Mouse (Mus musculus): ENCODE data around the gene Cwc25. TPM values are rescaled to one million over a fixed set of nuclear protein-coding genes. Genes with fewer than 3 reads are reported as not detected.
"Not testable (repeated sequence)": the region's sequence is repeated elsewhere in the genome, so short reads cannot be mapped to it uniquely, and the experiment has no call there.

Gene Cwc25
- polyA plus RNA-seq, 1 experiment from 2014 or later = 11.9 TPM

DNA sequence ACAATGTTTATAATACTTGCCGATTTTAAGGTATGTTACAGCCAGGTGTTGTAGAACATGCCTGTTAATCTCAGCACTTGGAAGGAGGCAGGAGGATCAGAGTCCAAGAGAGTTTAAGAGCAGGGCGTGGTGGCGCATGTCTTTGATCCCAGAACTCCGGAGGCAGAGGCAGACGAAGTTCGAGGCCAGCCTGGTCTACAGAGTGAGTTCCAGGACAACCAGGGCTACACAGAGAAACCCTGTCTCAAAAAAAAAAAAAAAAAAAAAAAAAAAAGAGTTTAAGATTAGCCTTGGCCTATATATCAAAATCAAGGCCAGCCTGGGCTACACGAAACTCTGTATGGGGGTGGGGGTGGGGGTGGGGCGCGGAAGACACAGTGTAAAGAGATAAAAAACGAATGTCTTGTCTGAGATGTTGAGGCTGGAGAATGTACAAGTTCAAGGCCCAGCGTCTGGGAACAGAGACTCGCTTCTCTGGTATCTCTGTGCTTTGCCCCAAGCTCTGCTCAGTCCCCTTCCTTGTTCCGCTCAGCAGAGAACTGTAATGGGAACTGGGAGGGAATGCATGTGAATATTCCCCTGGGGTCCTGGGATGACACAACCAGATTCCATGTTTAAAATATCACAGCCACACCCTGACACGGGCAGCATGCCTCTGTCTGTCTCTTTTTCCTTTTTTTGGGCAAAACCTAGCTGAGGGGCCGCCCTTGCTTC lies 31.2 kb upstream of the Cwc25 start:
- Histone ChIP-seq H3K9me3 (ENCODE audit: control insufficient read depth, low read length) (no peaks in the 10 kb centered on the region), H3K9ac (ENCODE audit: low read depth, low read length) (peak overlapping the region; percentile 0; the same call in 1 of the 2 replicates), H3K27me3 (replicated peaks; ENCODE audit: control insufficient read depth, insufficient read depth, low read length) (no peaks in the 10 kb centered on the region), H3K4me2 (ENCODE audit: low read depth, low read length) (peak overlapping the region; percentile 77; the same call in 1 of the 2 replicates), H3K36me3 (ENCODE audit: control insufficient read depth, insufficient read depth, low read length) (no peaks in the 10 kb centered on the region), H3K4me1 (ENCODE audit: control insufficient read depth, insufficient read depth, low read length) (peaks cover 25% of the 10 kb centered on the region), H3K27ac (ENCODE audit: low read length) (no peak overlapping the region), H3K4me3 (ENCODE audit: low read length) (no peak overlapping the region)
- 54% methylated on average over 15 of the region's 15 CpGs for WGBS
- ATAC-seq = no peak

DNA sequence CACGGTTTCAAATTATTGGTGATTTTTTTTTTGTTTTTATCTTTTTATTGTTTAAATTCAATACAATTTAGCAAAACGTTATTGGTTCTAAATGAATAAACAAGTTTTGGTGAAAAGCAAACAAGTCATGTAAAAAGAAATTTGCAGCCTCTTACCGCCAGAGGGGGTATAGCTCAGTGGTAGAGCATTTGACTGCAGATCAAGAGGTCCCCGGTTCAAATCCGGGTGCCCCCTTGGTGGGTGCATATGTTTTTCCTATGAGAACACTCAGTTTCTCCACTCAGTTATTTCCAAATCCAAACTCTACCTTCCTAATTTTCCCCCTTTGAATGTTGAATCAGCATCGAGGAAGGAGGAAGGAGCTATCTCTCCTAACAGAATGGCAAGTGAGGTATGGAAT lies 30.6 kb upstream of the Cwc25 start:
- Histone ChIP-seq H3K36me3 (ENCODE audit: control insufficient read depth, insufficient read depth, low read length) (no peaks in the 10 kb centered on the region), H3K4me3 (ENCODE audit: low read length) (no peak overlapping the region), H3K4me2 (ENCODE audit: low read depth, low read length) (no peak overlapping the region), H3K9me3 (ENCODE audit: control insufficient read depth, low read length) (no peaks in the 10 kb centered on the region), H3K9ac (ENCODE audit: low read depth, low read length) (no peak overlapping the region), H3K27ac (ENCODE audit: low read length) (no peak overlapping the region), H3K27me3 (replicated peaks; ENCODE audit: control insufficient read depth, insufficient read depth, low read length) (no peaks in the 10 kb centered on the region), H3K4me1 (ENCODE audit: control insufficient read depth, insufficient read depth, low read length) (peaks cover 19% of the 10 kb centered on the region)
- no peak for ATAC-seq
- WGBS = 7% methylated on average over 6 of the region's 6 CpGs

DNA sequence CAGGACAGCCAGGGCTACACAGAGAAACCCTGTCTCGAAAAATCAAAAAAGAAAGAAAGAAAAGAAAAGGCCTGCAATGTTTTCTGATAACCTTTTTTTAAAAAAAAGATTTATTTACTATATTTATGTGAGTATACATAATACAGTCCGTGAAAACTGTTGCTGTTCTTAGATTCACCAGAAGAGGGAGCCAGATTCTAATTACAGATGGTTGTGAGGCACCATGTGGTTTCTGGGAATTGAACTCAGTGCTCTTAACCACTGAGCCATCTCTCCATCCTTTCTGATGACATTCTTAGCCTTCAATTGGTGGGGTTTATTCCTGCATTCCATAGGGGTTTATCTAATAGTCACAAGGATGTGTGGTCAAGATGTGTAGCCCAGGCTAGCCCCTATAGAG lies 26.8 kb upstream of the Cwc25 start:
- Histone ChIP-seq H3K27me3 (replicated peaks; ENCODE audit: control insufficient read depth, insufficient read depth, low read length) (no peaks in the 10 kb centered on the region), H3K9me3 (ENCODE audit: control insufficient read depth, low read length) (no peaks in the 10 kb centered on the region), H3K4me3 (ENCODE audit: low read length) (no peak overlapping the region), H3K36me3 (ENCODE audit: control insufficient read depth, insufficient read depth, low read length) (no peaks in the 10 kb centered on the region), H3K4me2 (ENCODE audit: low read depth, low read length) (no peak overlapping the region), H3K27ac (ENCODE audit: low read length) (no peak overlapping the region), H3K4me1 (ENCODE audit: control insufficient read depth, insufficient read depth, low read length) (peaks cover 4% of the 10 kb centered on the region; the same call in 1 of the 2 replicates), H3K9ac (ENCODE audit: low read depth, low read length) (no peak overlapping the region)
- WGBS = 10% methylated on average over 2 of the region's 2 CpGs
- ATAC-seq = no peak

DNA sequence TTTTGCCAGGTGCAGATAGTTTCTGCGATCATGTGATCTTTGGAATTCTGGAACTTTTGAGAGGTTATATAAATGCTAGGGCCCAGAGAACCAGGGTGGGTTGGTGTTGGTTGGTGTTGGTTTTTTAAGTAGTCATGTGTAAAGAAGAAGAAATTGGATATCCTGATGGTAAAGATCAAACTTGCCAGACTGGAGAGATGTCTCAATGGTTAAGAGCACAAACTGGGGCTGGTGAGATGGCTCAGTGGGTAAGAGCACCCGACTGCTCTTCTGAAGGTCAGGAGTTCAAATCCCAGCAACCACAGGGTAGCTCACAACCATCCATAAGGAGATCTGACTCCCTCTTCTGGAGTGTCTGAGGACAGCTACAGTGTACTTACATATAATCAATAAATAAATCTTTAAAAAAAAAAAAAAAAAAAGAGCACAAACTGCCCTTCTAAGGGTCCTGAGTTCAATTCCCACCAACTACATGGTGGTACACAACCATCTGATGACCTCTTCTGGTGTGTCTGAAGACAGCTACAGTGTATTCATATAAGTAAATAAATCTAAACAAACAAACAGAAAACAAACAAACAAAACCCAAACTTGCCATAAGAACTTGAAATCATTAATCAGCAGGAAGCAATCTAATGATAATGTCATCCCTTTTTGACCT lies 24.6 kb upstream of the Cwc25 start:
- not testable (repeated sequence) for H3K9me3 ChIP-seq (ENCODE audit: control insufficient read depth, low read length); H3K9ac ChIP-seq (ENCODE audit: low read depth, low read length)
- 71% methylated on average over 2 of the region's 2 CpGs for WGBS

DNA sequence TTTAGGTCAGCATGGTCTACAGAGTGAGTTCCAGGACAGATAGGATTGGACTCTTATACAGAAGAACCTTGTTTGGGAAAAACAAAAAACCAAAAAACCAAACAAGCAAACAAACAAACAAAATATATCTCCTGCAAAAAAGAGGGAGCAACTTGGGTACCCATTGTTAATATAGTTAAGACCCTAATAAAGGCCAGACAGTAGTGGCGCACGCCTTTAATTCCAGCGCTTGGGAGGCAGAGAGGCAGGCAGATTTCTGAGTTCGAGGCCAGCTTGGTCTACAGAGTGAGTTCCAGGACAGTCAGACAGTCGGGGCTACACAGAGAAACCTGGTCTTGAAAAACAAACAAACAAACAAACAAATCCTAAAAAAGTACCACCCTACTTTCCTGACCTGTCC lies 23.4 kb upstream of the Cwc25 start:
- H3K4me1 ChIP-seq (ENCODE audit: control insufficient read depth, insufficient read depth, low read length) = no peaks in the 10 kb centered on the region
- H3K4me3 ChIP-seq (ENCODE audit: low read length) = no peak overlapping the region
- H3K36me3 ChIP-seq (ENCODE audit: control insufficient read depth, insufficient read depth, low read length) = no peaks in the 10 kb centered on the region
- 87% methylated on average over 5 of the region's 5 CpGs for WGBS
- H3K27ac ChIP-seq (ENCODE audit: low read length) = no peak overlapping the region
- H3K9me3 ChIP-seq (ENCODE audit: control insufficient read depth, low read length) = no peaks in the 10 kb centered on the region
- no peak overlapping the region for H3K9ac ChIP-seq (ENCODE audit: low read depth, low read length)
- H3K27me3 ChIP-seq (replicated peaks; ENCODE audit: control insufficient read depth, insufficient read depth, low read length) = no peaks in the 10 kb centered on the region
- ATAC-seq = no peak
- no peak overlapping the region for H3K4me2 ChIP-seq (ENCODE audit: low read depth, low read length)

More for the DNA sequence above, 24.6 kb upstream of the Cwc25 start:
- H3K4me2 ChIP-seq (ENCODE audit: low read depth, low read length); H3K4me1 ChIP-seq (ENCODE audit: control insufficient read depth, insufficient read depth, low read length); H3K27me3 ChIP-seq (replicated peaks; ENCODE audit: control insufficient read depth, insufficient read depth, low read length); ATAC-seq; H3K36me3 ChIP-seq (ENCODE audit: control insufficient read depth, insufficient read depth, low read length); H3K4me3 ChIP-seq (ENCODE audit: low read length); H3K27ac ChIP-seq (ENCODE audit: low read length): not testable (repeated sequence)

DNA sequence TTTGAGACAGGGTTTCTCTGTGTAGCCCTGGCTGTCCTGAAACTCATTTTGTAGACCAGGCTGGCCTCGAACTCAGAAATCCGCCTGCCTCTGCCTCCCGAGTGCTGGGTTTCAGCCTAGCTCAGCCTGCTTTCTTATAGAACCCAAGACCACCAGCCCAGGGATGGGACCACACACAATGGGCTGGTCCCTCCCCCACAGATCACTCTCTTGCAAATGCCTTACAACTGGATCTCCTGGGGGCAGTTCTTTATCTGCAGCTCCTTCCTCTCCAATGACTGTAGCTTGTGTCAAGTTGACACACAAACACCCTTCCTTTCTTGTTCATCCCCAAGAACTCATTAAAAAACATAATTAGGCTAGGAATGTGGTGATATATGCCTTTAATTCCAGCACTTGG lies 21.6 kb upstream of the Cwc25 start:
- Histone ChIP-seq H3K36me3 (ENCODE audit: control insufficient read depth, insufficient read depth, low read length) (no peaks in the 10 kb centered on the region), H3K4me1 (ENCODE audit: control insufficient read depth, insufficient read depth, low read length) (no peaks in the 10 kb centered on the region), H3K4me3 (ENCODE audit: low read length) (no peak overlapping the region), H3K9me3 (ENCODE audit: control insufficient read depth, low read length) (no peaks in the 10 kb centered on the region), H3K27me3 (replicated peaks; ENCODE audit: control insufficient read depth, insufficient read depth, low read length) (no peaks in the 10 kb centered on the region), H3K27ac (ENCODE audit: low read length) (no peak overlapping the region), H3K9ac (ENCODE audit: low read depth, low read length) (no peak overlapping the region), H3K4me2 (ENCODE audit: low read depth, low read length) (no peak overlapping the region)
- no peak for ATAC-seq
- WGBS = 91% methylated on average over 3 of the region's 3 CpGs

DNA sequence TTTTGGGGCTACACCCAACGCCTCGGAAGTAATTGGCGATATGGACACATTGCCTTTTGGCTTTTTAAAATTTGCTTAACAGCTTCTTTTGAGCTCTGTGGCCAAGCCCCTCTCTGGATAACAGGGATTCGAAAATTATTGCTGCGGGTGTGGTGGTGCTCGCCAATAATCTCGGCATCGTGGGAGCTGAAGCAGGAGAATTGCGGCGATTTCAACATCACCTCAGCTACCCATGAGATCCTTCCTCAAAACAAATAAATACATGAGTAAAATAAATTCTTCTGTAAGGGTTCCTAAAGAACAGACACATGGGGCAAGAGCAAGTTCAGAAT lies 16.2 kb upstream of the Cwc25 start:
- WGBS = under 1% methylated on average over 10 of the region's 10 CpGs
- ATAC-seq = peak; percentile 17; the same call in 1 of the 2 replicates
- peak overlapping the region; percentile 45 for H3K4me2 ChIP-seq (ENCODE audit: low read depth, low read length)

DNA sequence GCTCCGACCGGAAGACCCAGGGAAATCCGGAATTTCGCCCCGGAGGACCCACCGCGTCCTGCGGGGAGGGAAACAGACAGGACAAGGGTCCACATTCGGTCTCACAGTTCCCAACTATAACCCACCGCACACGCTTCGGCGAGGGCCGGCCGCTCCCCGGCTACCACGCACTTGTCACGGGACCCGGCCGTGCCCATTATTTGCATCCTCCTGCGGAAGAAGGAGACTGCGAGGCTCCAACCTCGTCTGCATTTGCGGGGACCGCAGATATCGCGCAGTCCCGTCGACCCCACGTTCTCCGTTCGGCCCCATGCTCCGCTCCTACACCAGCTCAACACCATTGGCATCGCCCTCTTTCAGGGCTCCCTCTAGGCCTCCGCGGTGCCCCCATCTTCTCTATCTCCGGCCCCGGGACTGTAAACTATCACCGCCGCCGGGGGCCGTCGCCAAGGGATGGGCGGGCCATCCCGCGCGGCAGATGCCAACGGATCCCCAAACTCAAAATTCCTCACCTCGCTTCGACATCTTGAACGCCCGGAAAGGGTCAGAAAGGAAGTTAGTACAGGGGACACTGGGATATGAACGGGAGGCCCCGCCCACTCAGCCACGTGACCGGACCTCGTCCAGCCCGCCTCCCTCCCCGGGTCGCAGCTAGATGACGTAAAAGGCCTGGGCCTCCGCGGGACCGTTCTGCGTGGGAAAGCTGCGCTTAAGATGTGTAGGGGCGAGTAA lies 15.6 kb upstream of the Cwc25 start, which contains the start of gene Rpl23:
Rpl23 (minus strand) TSS at position 606 of the 732 bp plus-strand sequence.
- no peaks in the 10 kb centered on the region for H3K27me3 ChIP-seq (replicated peaks; ENCODE audit: control insufficient read depth, insufficient read depth, low read length)
- H3K9ac ChIP-seq (ENCODE audit: low read depth, low read length) = peak within 1 kb of the TSS; percentile 97
- peak within 1 kb of the TSS; percentile 68 for H3K4me2 ChIP-seq (ENCODE audit: low read depth, low read length)
- under 1% methylated on average over 67 of the region's 67 CpGs for WGBS
- peaks cover 11% of the 10 kb centered on the region for H3K4me1 ChIP-seq (ENCODE audit: control insufficient read depth, insufficient read depth, low read length)
- H3K9me3 ChIP-seq (ENCODE audit: control insufficient read depth, low read length) = no peaks in the 10 kb centered on the region
- peak; percentile 93 for ATAC-seq
- H3K36me3 ChIP-seq (ENCODE audit: control insufficient read depth, insufficient read depth, low read length) = peaks cover 20% of the 10 kb centered on the region; the same call in 1 of the 2 replicates
- H3K4me3 ChIP-seq (ENCODE audit: low read length) = peak within 1 kb of the TSS; percentile 82
- H3K27ac ChIP-seq (ENCODE audit: low read length) = peak within 1 kb of the TSS; percentile 93

More for the DNA sequence above, 16.2 kb upstream of the Cwc25 start:
- Histone ChIP-seq H3K4me3 (ENCODE audit: low read length) (peak overlapping the region; percentile 82), H3K36me3 (ENCODE audit: control insufficient read depth, insufficient read depth, low read length) (peaks cover 16% of the 10 kb centered on the region; the same call in 1 of the 2 replicates), H3K4me1 (ENCODE audit: control insufficient read depth, insufficient read depth, low read length) (peaks cover 11% of the 10 kb centered on the region), H3K9me3 (ENCODE audit: control insufficient read depth, low read length) (no peaks in the 10 kb centered on the region), H3K27me3 (replicated peaks; ENCODE audit: control insufficient read depth, insufficient read depth, low read length) (no peaks in the 10 kb centered on the region), H3K27ac (ENCODE audit: low read length) (peak overlapping the region; percentile 93), H3K9ac (ENCODE audit: low read depth, low read length) (peak overlapping the region; percentile 72)

DNA sequence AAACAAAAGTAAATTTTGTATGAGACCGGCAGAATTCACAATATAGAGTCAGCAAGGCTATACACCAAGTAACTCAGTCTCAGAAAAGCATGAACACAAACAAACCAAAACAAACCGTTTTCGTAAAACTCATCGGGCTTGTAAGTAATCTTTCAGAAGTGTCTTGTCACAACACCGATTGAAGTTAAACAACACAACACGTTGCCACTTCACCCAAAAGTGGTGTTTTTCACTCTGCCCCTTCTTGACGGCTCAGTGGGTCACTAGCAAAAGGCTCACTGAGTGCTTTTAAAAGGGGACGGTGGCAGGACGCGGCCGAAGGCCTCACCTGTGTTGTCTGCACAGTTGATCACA lies 15.1 kb upstream of the Cwc25 start:
- Histone ChIP-seq H3K4me2 (ENCODE audit: low read depth, low read length) (peak overlapping the region; percentile 68), H3K36me3 (ENCODE audit: control insufficient read depth, insufficient read depth, low read length) (peaks cover 20% of the 10 kb centered on the region; the same call in 1 of the 2 replicates), H3K4me3 (ENCODE audit: low read length) (peak overlapping the region; percentile 82), H3K9ac (ENCODE audit: low read depth, low read length) (peak overlapping the region; percentile 97), H3K27me3 (replicated peaks; ENCODE audit: control insufficient read depth, insufficient read depth, low read length) (no peaks in the 10 kb centered on the region), H3K4me1 (ENCODE audit: control insufficient read depth, insufficient read depth, low read length) (peaks cover 11% of the 10 kb centered on the region), H3K9me3 (ENCODE audit: control insufficient read depth, low read length) (no peaks in the 10 kb centered on the region), H3K27ac (ENCODE audit: low read length) (peak overlapping the region; percentile 93)
- WGBS = 1% methylated on average over 11 of the region's 11 CpGs
- ATAC-seq = no peak

All from intestine, embryonic 16.5 days (tissue).